Mouse (Mus musculus) adrenal gland, postnatal 4 days (tissue): ENCODE results near the gene Coil. TPM values are rescaled to one million over a fixed set of nuclear protein-coding genes. Genes with fewer than 3 reads are reported as not detected.

Experiments used
- DNase-seq, 2 experiments: peaks; one replicate each; pipeline ENCODE4 v3.0.0; 2021 to 2022; ENCODE audit warnings: low spot score in 2 of 2, mixed read lengths in 2 of 2
- long read RNA-seq, 2 experiments: library from polyadenylated mRNA; stranded (forward); transcript quantifications; one replicate each; pipeline ENCODE4 v2.0.0; 2021
- total RNA-seq, 2 experiments: library from RNA; stranded (reverse); gene quantifications; 2 replicates each; pipeline ENCODE4 v1.2.3; 2021

Coil gene
- 10 to 100 TPM; 14.0 to 14.3 TPM for total RNA-seq
- long read RNA-seq, experiment 1, transcript Coil-201 (7 exons, 2,607 nt), result major isoform, 9 of 24 reads
- long read RNA-seq, experiment 1, partial matches to known transcripts, result 4 of 24 reads
- long read RNA-seq, experiment 1, other reads (novel, unspliced or antisense), result 11 of 24 reads
- long read RNA-seq, experiment 2, transcript Coil-201 (7 exons, 2,607 nt), result major isoform, 20 of 35 reads
- long read RNA-seq, experiment 2, partial matches to known transcripts, result 2 of 35 reads
- long read RNA-seq, experiment 2, other reads (novel, unspliced or antisense), result 13 of 35 reads

GRCm38 (mm10) chr11:88970202-88970732, at the start of gene Coil:
Gene Coil (plus strand): TSS chr11:88970252.
- no peak for DNase-seq

GRCm38 (mm10) chr11:88926566-88926965, 43.5 kb upstream of the Coil start:
- no peak for DNase-seq

- DNase-seq, result no peak
These were observed 38.1 kb upstream of the Coil start for GRCm38 (mm10) chr11:88931692-88932530.

GRCm38 (mm10) chr11:88933030-88933429, 37.0 kb upstream of the Coil start:
- no peak for DNase-seq

GRCm38 (mm10) chr11:88934089-88935000, 35.7 kb upstream of the Coil start:
- DNase-seq, result no peak

- DNase-seq, result no peak
These were observed 32.2 kb upstream of the Coil start for GRCm38 (mm10) chr11:88937886-88938285.

- no peak for DNase-seq
These were observed 31.3 kb upstream of the Coil start for GRCm38 (mm10) chr11:88938770-88939169.

- no peak for DNase-seq
These were observed 30.4 kb upstream of the Coil start for GRCm38 (mm10) chr11:88939634-88940033.

- no peak for DNase-seq
These were observed 28.6 kb upstream of the Coil start for GRCm38 (mm10) chr11:88941489-88941888.

- no peak for DNase-seq
These were observed 24.0 kb upstream of the Coil start for GRCm38 (mm10) chr11:88945971-88946585.

- no peak for DNase-seq
These were observed 21.2 kb upstream of the Coil start for GRCm38 (mm10) chr11:88948896-88949295.

- no peak for DNase-seq
These were observed 20.0 kb upstream of the Coil start for GRCm38 (mm10) chr11:88949802-88950639.

- no peak for DNase-seq
These were observed 19.3 kb upstream of the Coil start for GRCm38 (mm10) chr11:88950640-88951250.

GRCm38 (mm10) chr11:88951576-88951975, 18.5 kb upstream of the Coil start:
- DNase-seq, result no peak

- no peak for DNase-seq
These were observed 17.9 kb upstream of the Coil start for GRCm38 (mm10) chr11:88952117-88952516.

- DNase-seq, result no peak
These were observed 16.5 kb upstream of the Coil start for GRCm38 (mm10) chr11:88953582-88953981.

- DNase-seq, result no peak
These were observed 15.2 kb upstream of the Coil start for GRCm38 (mm10) chr11:88954803-88955202.

- DNase-seq, result peak; percentile 90 to 92
These were observed 14.7 kb upstream of the Coil start, which contains the start of gene Scpep1 for GRCm38 (mm10) chr11:88955217-88955969. Gene Scpep1 (minus strand): TSS chr11:88955465.
